Mouse (Mus musculus) Muller cell, postnatal 12 days (primary cell): ENCODE data around the gene Nlrc5.
A peak's percentile ranks its signal among the peaks of the same experiment; 100 is the strongest.

Experiments
- DNase-seq: peaks from one replicate; pipeline ENCODE4 v3.0.0-alpha.2; 2015; ENCODE audit errors: inconsistent ontology term

Gene Nlrc5

DNA sequence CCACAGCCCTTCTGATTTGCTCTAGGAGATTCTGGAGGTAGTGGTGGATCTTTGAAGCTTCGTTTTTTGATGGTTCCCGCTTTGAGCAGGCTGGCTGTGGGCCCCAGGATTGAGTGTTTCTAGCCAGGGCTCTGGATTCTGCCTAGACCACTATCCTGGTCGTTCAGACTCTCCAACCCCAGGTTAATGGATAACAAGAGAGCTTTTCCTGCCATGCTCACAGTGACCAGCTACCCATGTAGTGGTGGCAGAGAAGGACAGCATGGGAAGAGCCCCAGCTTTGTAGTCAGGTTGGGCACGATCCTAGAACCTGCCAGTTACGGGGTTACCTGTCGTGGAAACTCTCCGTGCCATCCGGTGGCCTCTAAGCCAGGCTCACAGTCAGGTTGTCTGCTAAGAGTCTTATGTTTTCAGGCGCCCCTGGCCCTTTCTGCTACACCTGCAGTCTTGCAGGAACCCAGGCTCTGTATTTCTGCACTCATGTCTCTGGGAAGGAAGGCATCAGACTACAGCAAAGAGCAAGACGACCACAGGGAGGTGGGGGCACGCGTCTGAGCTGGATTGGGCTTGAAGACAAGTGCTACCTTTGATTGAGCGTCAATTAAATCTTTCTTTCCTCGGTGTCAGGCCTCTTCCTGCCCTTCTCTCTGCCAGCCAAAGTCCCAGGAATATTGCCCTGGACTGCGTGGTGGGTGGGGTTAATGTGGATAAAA is 132.4 kb downstream of the Nlrc5 start:
- no peak for DNase-seq

DNA sequence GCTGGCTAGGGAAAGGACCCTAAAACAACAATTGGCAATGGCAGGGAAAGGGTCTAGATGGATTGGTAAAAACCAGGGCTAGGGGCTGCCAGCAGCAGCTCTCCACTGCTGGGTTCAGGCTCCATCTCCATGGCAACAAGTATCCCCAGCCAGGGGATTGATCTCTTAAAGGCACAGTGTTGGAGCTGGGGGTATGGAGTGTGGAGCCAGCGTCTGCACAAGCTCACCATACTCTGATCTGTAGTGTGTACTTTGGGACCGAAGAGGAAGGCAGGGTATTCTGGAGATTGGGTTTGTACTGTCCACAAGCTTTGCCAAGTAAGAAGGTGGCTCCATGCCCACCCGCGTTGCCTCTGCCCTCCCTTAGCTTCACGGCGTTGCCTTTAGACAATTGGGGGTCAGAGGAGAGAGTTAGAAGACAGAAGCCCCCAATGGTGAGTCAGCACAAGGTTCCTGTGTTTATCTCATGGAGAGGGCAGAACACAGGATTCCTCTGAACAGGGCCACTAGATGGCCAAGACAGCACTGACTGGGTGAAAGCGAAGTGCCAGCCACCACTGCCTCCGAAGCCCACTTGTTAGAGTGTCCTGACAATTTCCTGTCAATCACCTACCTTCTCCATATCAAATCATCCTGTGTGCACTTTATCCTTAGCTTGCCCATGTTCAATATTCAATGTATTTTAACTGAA is 133.1 kb downstream of the Nlrc5 start:
- no peak for DNase-seq

DNA sequence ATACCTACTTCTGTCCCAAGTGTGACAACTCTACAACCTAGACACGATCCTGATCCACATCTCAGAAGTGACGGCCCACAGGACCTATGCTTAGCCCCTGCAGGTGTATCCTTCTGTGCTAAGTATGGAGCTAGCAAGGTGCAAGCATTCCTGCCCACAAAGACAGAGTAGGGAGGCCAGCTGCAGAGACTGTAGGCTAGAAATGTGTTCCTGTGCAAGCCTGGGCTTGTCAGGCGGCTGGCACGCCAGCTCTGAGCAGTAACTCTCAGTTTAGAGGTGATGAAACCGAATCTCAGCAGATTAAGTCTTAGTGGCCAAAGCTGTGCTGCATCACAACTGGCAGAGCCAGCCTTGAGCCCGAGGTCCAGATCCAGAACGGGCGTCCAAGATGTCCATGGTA is 133.9 kb downstream of the Nlrc5 start:
- no peak for DNase-seq

DNA sequence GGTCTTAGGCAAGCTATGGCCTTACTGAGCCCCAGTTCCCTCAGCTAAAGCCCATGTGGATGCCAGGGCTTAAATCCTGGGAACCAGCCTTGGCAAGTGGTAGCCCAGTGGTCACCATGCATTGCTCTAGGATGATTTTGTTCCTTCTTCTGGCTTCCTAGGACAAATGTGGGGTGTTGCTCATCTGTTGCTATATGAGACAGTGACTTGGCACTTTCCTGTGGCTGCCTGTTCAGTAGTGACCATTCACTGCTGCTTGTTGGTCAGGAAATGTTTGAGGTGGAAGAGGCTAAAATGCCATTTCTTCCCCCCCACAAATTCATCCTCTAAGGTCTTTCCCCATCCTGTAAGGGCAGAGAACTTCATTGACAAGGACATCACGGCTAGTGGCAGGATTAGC is 135.3 kb downstream of the Nlrc5 start:
- DNase-seq = no peak

DNA sequence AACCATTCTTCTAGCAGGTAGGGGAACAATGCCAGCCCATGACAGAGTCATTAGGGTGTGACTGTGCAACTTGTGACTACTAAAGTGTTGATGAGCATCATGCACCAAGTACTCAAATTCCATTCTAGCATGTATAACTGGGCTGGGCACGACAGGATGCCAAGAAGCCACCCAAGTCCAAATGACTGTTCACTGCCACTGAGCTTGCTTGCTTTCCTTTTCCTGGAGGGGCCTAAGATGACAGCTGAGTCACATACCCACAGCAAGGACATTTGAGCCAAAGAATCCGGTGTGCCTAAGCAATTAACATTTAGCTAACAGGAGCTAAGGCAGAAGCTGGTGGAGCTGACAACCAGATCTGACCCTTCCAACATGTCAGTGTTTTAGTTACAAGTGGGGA is 137.7 kb downstream of the Nlrc5 start:
- DNase-seq = peak; percentile 78

DNA sequence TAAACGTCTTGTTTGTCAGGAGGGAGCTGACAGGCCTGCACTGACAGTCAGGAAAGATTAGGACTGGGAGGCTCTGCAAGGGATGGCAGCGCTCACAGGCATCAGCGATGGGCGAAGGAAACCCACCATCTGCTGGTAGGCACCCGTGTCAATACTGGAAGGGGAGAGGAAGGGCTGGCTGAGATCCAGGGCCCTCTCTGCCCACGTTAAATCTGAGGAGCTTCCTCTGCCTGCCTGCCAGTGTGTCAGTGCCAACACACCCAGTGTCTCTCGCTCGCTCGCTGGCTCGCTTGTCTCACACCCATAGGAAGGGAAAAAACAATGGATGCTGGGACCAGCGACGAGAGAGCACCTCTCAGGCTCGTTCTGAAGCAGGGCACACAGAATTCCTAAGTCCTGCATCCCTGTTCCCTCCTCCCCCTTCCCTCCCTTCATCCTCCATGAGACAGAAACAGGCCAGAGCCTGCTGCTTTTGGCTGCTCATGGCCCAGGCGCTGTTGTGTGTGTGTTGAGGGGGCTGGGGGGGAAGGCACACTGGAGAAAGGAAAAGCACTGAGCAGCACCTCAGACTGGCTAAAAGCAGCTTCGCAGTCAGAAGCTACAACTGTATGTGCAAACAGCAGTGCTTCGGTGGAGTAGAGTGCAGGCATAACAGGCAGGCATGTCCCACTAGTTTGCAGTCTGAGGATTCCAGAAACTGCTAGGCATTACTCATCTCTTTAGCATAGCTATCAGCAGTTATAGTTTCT is 140.2 kb downstream of the Nlrc5 start:
- no peak for DNase-seq

DNA sequence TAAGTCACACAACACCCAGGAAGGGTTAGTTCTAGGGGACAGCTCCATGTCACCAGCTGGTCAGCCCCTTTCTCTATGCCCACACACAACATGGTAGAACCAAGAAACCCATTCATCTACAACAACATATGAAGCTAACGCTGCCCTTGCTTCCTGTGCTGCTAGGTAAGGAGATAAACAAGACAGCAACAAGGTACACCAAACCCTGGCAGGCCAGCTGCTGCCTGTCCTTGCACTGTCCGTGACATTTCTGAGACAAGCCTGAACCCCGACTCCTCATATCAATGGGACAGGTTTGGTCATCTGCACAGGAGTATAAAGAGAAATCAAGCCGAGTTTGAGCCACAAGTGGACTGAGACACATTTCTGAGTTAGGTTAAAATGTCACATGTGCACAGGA is 141.0 kb downstream of the Nlrc5 start:
- DNase-seq = no peak
